19 mouse cellular contexts compared by ENCODE assay signal in the genomic region with DNA sequence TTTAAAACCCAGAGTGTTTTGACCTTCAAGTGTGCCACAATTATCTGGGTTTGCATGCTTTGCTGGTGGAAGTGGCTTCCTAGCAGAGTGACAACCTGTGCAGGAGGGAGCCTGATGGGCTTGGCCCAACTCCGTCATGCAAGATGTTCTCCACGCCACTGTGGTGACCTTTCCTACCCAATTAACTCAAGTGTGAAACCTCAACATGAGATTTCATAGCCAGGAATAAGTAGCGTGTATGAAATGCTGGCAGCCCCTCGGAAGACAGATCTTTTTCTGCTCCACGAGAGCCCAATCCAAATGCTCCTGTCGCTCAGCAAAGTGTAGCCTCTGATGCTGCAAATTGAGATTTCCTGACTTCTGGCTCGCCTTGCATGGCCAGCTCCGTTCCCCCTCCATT. TPM values are rescaled to one million over a fixed set of nuclear protein-coding genes. Genes with fewer than 3 reads are reported as not detected.
"Had no signal": no experiment of that assay in that cellular context is flagged by ENCODE, and none has a peak within 500 bp of the region (broad histone marks: within the 10 kb centered on the region; RNA-seq: fewer than 3 reads in every experiment).

No protein-coding gene starts in this region.

- H3K4me3 ChIP-seq: intestine, embryonic 15.5 days; left cerebral cortex, adult 2 months; limb, embryonic 10.5 days; liver, embryonic 15.5 days; neural tube, embryonic 13.5 days had no signal

- H3K9me3 ChIP-seq: intestine, embryonic 15.5 days; limb, embryonic 10.5 days; liver, embryonic 15.5 days; neural tube, embryonic 13.5 days had no signal

- ATAC-seq: intestine, embryonic 15.5 days; lung, postnatal 0 days had no signal

- H3K4me2 ChIP-seq: intestine, embryonic 15.5 days; liver, embryonic 11.5 days; liver, embryonic 15.5 days; neural tube, embryonic 13.5 days had no signal

- H3K4me1 ChIP-seq: intestine, embryonic 15.5 days; limb, embryonic 10.5 days; liver, embryonic 15.5 days; neural tube, embryonic 13.5 days had no signal

- DNase-seq: lung, adult 2 months; lung, postnatal 36 days; retina, postnatal 1 day; right cerebral cortex, postnatal 4 days; spleen, adult 18-20 months; thymus, adult 18-20 months; thymus, postnatal 25 days had no signal

- H3K9ac ChIP-seq: intestine, embryonic 15.5 days; liver, embryonic 15.5 days; neural tube, embryonic 13.5 days had no signal

- H3K27me3 ChIP-seq: intestine, embryonic 15.5 days; liver, embryonic 15.5 days; neural tube, embryonic 13.5 days had no signal

- H3K27ac ChIP-seq: intestine, embryonic 15.5 days; left cerebral cortex, adult 2 months; limb, embryonic 10.5 days; liver, embryonic 15.5 days; neural tube, embryonic 13.5 days had no signal

RNA-seq across cellular contexts. Expression of a gene that starts 19.1 kb away (rescaled TPM):
- total RNA-seq: layer of hippocampus, postnatal 25 days; left cerebral cortex, adult 2 months; left cerebral cortex, postnatal 14 days; megakaryocyte progenitor cell, adult 5-6 weeks had no signal
- polyA plus RNA-seq: kidney, embryonic 14.5 days; liver, embryonic 11.5 days had no signal

RNA-seq across cellular contexts. Expression of a gene that starts 54.5 kb away (rescaled TPM):
- total RNA-seq: megakaryocyte progenitor cell, adult 5-6 weeks had no signal
- polyA plus RNA-seq: liver, embryonic 15.5 days; stomach, embryonic 14.5 days had no signal
